Mouse (Mus musculus) C2C12 (cell line): ENCODE data around the gene Dnajc28. TPM values are rescaled to one million over a fixed set of nuclear protein-coding genes. Genes with fewer than 3 reads are reported as not detected.

Experiments used
- H3K27me3 ChIP-seq: one replicate; pipeline ENCODE4 v1.6.1; 2011; ENCODE audit not compliant: control insufficient read depth, insufficient read depth, insufficient read length
- H3K36me3 ChIP-seq: one replicate; pipeline ENCODE4 v1.6.1; 2011; ENCODE audit not compliant: control insufficient read depth, insufficient read depth
- H3K4me3 ChIP-seq: one replicate; pipeline ENCODE4 v1.5.1; 2011; ENCODE audit warnings: mild to moderate bottlenecking, control low read depth; ENCODE audit not compliant: poor library complexity, insufficient read depth, severe bottlenecking
- H3K79me2 ChIP-seq: one replicate; pipeline ENCODE4 v1.6.1; 2011; ENCODE audit not compliant: control insufficient read depth, insufficient read depth
- H3K79me3 ChIP-seq: one replicate; pipeline ENCODE4 v1.6.1; 2011; ENCODE audit warnings: low read depth, control low read depth
- H3ac ChIP-seq: one replicate; pipeline ENCODE3; 2011; ENCODE audit warnings: low read depth; ENCODE audit not compliant: control insufficient read depth, insufficient read length
- CEBPB ChIP-seq: IDR thresholded peaks from one replicate; pipeline ENCODE4 v1.6.1; 2011; ENCODE audit warnings: low read depth, mild to moderate bottlenecking, control low read depth, moderate library complexity
- CTCF ChIP-seq: IDR thresholded peaks from one replicate; pipeline ENCODE4 v1.5.1; 2011; ENCODE audit not compliant: control insufficient read depth, insufficient read depth, insufficient read length
- FOSL1 ChIP-seq: IDR thresholded peaks from one replicate; pipeline ENCODE4 v1.8.0; 2011; ENCODE audit warnings: mild to moderate bottlenecking, low read length; ENCODE audit not compliant: poor library complexity, insufficient read depth, severe bottlenecking
- MAX ChIP-seq: IDR thresholded peaks from one replicate; pipeline ENCODE4 v1.6.1; 2011; ENCODE audit warnings: mild to moderate bottlenecking, control low read depth
- MYOD1 ChIP-seq: IDR thresholded peaks from one replicate; pipeline ENCODE4 v1.6.1; 2011; ENCODE audit warnings: low read depth; ENCODE audit not compliant: control insufficient read depth, insufficient read length
- MYOG ChIP-seq: IDR thresholded peaks from one replicate; pipeline ENCODE4 v1.6.1; 2011; ENCODE audit not compliant: control insufficient read depth, insufficient read length; ENCODE audit errors: extremely low read depth
- USF1 ChIP-seq: IDR thresholded peaks from one replicate; pipeline ENCODE4 v1.6.1; 2011; ENCODE audit warnings: low read depth, mild to moderate bottlenecking, control low read depth, moderate library complexity
- polyA plus RNA-seq: library from polyadenylated mRNA; unstranded; fragments of >200 nt; fragmentation: generic; extraction: Trizol; gene quantifications from one replicate; pipeline ENCODE4 v1.2.1, GENCODE M21; 2012; ENCODE audit warnings: missing spikeins

Gene Dnajc28
- polyA plus RNA-seq, 1 experiment, result 0.16 TPM

GRCm38 (mm10) chr16:91585617-91586016 lies 33.2 kb downstream of the Dnajc28 start:
- H3K36me3 ChIP-seq, result no peaks in the 10 kb centered on the region

GRCm38 (mm10) chr16:91582307-91582706 lies 36.5 kb downstream of the Dnajc28 start:
- Histone ChIP-seq H3ac (no peak overlapping the region), H3K4me3 (no peak overlapping the region), H3K79me2 (no peaks in the 10 kb centered on the region), H3K27me3 (no peaks in the 10 kb centered on the region), H3K36me3 (no peaks in the 10 kb centered on the region), H3K79me3 (no peaks in the 10 kb centered on the region)
- TF ChIP-seq MYOD1 (no peak), MAX (no peak), FOSL1 (no peak), MYOG (no peak), USF1 (no peak), CTCF (no peak), CEBPB (no peak)

More at GRCm38 (mm10) chr16:91585617-91586016, 33.2 kb downstream of the Dnajc28 start:
- H3K79me3 ChIP-seq, result no peaks in the 10 kb centered on the region
- no peak overlapping the region for H3K4me3 ChIP-seq
- H3K79me2 ChIP-seq, result no peaks in the 10 kb centered on the region
- TF ChIP-seq MYOG (no peak), CTCF (no peak), USF1 (no peak), MYOD1 (no peak), CEBPB (no peak), FOSL1 (no peak), MAX (no peak)
- H3K27me3 ChIP-seq, result no peaks in the 10 kb centered on the region
- H3ac ChIP-seq, result no peak overlapping the region

- Histone ChIP-seq H3K36me3 (no peaks in the 10 kb centered on the region), H3K79me2 (no peaks in the 10 kb centered on the region), H3K4me3 (no peak overlapping the region), H3K27me3 (no peaks in the 10 kb centered on the region), H3ac (no peak overlapping the region), H3K79me3 (no peaks in the 10 kb centered on the region)
- TF ChIP-seq MYOD1 (peak; percentile 83), MYOG (no peak)
These were observed 39.7 kb downstream of the Dnajc28 start for GRCm38 (mm10) chr16:91578980-91579720.

- H3K4me3 ChIP-seq, result no peak overlapping the region
- no peaks in the 10 kb centered on the region for H3K79me2 ChIP-seq
- no peaks in the 10 kb centered on the region for H3K79me3 ChIP-seq
- H3K27me3 ChIP-seq, result no peaks in the 10 kb centered on the region
- no peaks in the 10 kb centered on the region for H3K36me3 ChIP-seq
- H3ac ChIP-seq, result no peak overlapping the region
- TF ChIP-seq MYOD1 (no peak), CEBPB (no peak), CTCF (no peak), MAX (no peak), MYOG (no peak), USF1 (no peak), FOSL1 (no peak)
These were observed 43.7 kb downstream of the Dnajc28 start for GRCm38 (mm10) chr16:91575151-91575550.

- no peak overlapping the region for H3ac ChIP-seq
- no peak overlapping the region for H3K4me3 ChIP-seq
- no peaks in the 10 kb centered on the region for H3K79me3 ChIP-seq
- TF ChIP-seq CTCF (no peak), FOSL1 (no peak), MYOD1 (no peak), USF1 (no peak), MYOG (no peak), CEBPB (no peak), MAX (no peak)
- H3K79me2 ChIP-seq, result no peaks in the 10 kb centered on the region
- no peaks in the 10 kb centered on the region for H3K27me3 ChIP-seq
- no peaks in the 10 kb centered on the region for H3K36me3 ChIP-seq
These were observed 47.7 kb downstream of the Dnajc28 start for GRCm38 (mm10) chr16:91571105-91571504.

GRCm38 (mm10) chr16:91568960-91569359 lies 49.9 kb downstream of the Dnajc28 start:
- TF ChIP-seq USF1, result no peak
- no peak for TF ChIP-seq MYOG
- TF ChIP-seq CEBPB, result no peak
- TF ChIP-seq FOSL1, result no peak
- TF ChIP-seq MYOD1, result no peak
- no peak for TF ChIP-seq CTCF
- no peak for TF ChIP-seq MAX
- Histone ChIP-seq H3K27me3 (no peaks in the 10 kb centered on the region), H3K4me3 (no peak overlapping the region), H3K79me3 (no peaks in the 10 kb centered on the region), H3K36me3 (peaks cover 3% of the 10 kb centered on the region), H3ac (no peak overlapping the region), H3K79me2 (no peaks in the 10 kb centered on the region)
